Mouse (Mus musculus) urinary bladder, postnatal 10 days (tissue): Measurements from ENCODE around the gene Ndufv2.

ENCODE experiments used
- DNase-seq: peaks from one replicate; pipeline ENCODE4 v3.0.0; 2022; ENCODE audit warnings: low spot score

The Ndufv2 gene

GRCm38 (mm10) chr17:66101380-66102330, at the start of gene Ndufv2:
Gene Ndufv2 (minus strand): TSS chr17:66101559.
- DNase-seq: peak; percentile 61

GRCm38 (mm10) chr17:66131212-66131611, 29.9 kb upstream of the Ndufv2 start:
- DNase-seq: no peak

GRCm38 (mm10) chr17:66130371-66130770, 29.0 kb upstream of the Ndufv2 start:
- DNase-seq: no peak

GRCm38 (mm10) chr17:66125211-66125610, 23.9 kb upstream of the Ndufv2 start:
- DNase-seq: no peak

- DNase-seq: no peak
Observed at GRCm38 (mm10) chr17:66123816-66124610, 22.7 kb upstream of the Ndufv2 start.

- peak; percentile 62 for DNase-seq
Observed at GRCm38 (mm10) chr17:66123066-66123815, 21.9 kb upstream of the Ndufv2 start, which contains the start of gene Ddx11. Gene Ddx11 (plus strand): TSS chr17:66123520.

GRCm38 (mm10) chr17:66120701-66121100, 19.3 kb upstream of the Ndufv2 start:
- no peak for DNase-seq

GRCm38 (mm10) chr17:66118991-66119390, 17.6 kb upstream of the Ndufv2 start:
- DNase-seq: no peak

GRCm38 (mm10) chr17:66112166-66112565, 10.8 kb upstream of the Ndufv2 start:
- DNase-seq: no peak

GRCm38 (mm10) chr17:66111402-66111959, 10.1 kb upstream of the Ndufv2 start, which contains the start of gene Washc1:
Gene Washc1 (plus strand): TSS chr17:66111545.
- peak; percentile 50 for DNase-seq

GRCm38 (mm10) chr17:66110746-66111145, 9.4 kb upstream of the Ndufv2 start:
- DNase-seq: no peak

GRCm38 (mm10) chr17:66108198-66108597, 6.8 kb upstream of the Ndufv2 start:
- DNase-seq: no peak

GRCm38 (mm10) chr17:66107466-66107865, 6.1 kb upstream of the Ndufv2 start:
- no peak for DNase-seq

- DNase-seq: no peak
Observed at GRCm38 (mm10) chr17:66106601-66107267, 5.4 kb upstream of the Ndufv2 start.

GRCm38 (mm10) chr17:66104076-66104475, 2.7 kb upstream of the Ndufv2 start:
- DNase-seq: no peak

GRCm38 (mm10) chr17:66100566-66101379, 586 bp downstream of the Ndufv2 start:
- no peak for DNase-seq

GRCm38 (mm10) chr17:66092664-66093063, 8.7 kb downstream of the Ndufv2 start:
- DNase-seq: no peak

GRCm38 (mm10) chr17:66092065-66092464, 9.3 kb downstream of the Ndufv2 start:
- DNase-seq: no peak

GRCm38 (mm10) chr17:66091392-66091791, 10.0 kb downstream of the Ndufv2 start:
- no peak for DNase-seq

GRCm38 (mm10) chr17:66090251-66090650, 11.1 kb downstream of the Ndufv2 start:
- no peak for DNase-seq
